ENCODE assay signal across 8 mouse cellular contexts in the genomic region with DNA sequence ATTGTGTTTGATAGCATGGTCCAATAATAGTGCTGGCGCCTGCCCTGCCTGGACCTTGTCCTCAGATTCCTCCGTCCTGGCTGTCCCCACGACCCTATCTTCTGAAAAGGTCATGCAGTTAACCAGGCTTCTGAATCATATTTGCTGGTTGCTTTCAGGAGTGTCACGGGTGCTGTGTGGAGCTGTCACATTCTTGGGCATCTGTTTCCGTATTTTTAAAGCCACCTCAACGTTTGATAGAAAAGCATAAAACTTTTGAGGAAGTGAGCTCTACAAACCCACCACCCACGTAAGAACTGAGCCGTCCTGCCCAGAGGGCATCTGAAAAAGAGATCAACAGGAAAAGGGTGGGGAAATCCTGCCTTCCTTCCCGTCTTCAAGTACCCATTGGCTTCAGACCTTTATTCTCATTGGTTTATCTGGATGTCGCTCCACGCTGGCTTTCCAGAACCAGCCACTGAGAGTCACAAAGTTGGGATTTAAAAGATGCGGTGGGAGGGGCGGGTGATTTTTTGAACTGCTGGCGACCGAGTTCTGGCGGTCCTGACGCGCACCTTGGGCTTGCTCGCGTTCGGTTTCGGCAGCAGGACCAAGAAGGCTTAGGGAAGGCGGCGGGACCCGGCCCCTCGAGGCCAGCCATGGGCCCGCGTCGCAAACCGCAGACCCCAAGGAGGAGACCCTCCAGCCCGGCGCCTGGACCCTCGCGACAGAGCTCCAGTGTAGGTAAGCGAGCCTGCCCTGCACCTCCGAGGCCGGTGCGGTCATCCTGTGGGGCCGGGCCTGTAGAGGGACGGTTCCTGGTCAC. TPM values are rescaled to one million over a fixed set of nuclear protein-coding genes. Genes with fewer than 3 reads are reported as not detected.
DNase-seq lines count a peak whose midpoint lies in the region; ATAC-seq and TF ChIP-seq lines count a peak whose summit lies in the region.

A gene (plus strand): TSS at position 387 of the 805 bp plus-strand sequence.

- DNase-seq in 416B (ENCODE audit: low read depth) = peak; percentile 99
- DNase-seq in heart, adult 8-10 months (ENCODE audit: low spot score) = peak; percentile 98
- peak; percentile 98 for DNase-seq in kidney, adult 9 months
- peak; percentile 98 for DNase-seq in limb, embryonic 14.5 days (ENCODE audit: low spot score)
- DNase-seq in midbrain, postnatal 0 days (ENCODE audit: low spot score) = peak; percentile 97
- DNase-seq in spleen, postnatal 14 days (ENCODE audit: low spot score in 2 of 2) = peak; percentile 73 to 79

- peak; percentile 92 for TF ChIP-seq POLR2A in bone marrow, adult 2 months (IDR thresholded peaks at IDR 0.05; ENCODE audit: borderline replicate concordance, control insufficient read depth, low read depth, low read length)
- peak; percentile 90; the same call in 1 of the 2 replicates for TF ChIP-seq POLR2A in limb, embryonic 14.5 days (IDR thresholded peaks at IDR 0.05; ENCODE audit: borderline replicate concordance, extremely low read depth, insufficient read depth, insufficient read length)

- peaks cover 7% of the 10 kb centered on the region; the same call in 1 of the 2 replicates for H3K36me3 ChIP-seq in embryonic facial prominence, embryonic 15.5 days
- peaks cover 25% of the 10 kb centered on the region for H3K36me3 ChIP-seq in limb, embryonic 14.5 days (ENCODE audit: control insufficient read depth, insufficient read depth, low read length)
- no peaks in the 10 kb centered on the region for H3K36me3 ChIP-seq in midbrain, postnatal 0 days (ENCODE audit: insufficient read depth, low read length)

- WGBS in bone marrow, adult 2 months = 1% methylated on average over 40 of the region's 40 CpGs
- whole genome bisulfite sequencing in embryonic facial prominence, embryonic 15.5 days = under 1% methylated on average over 40 of the region's 40 CpGs
- WGBS in limb, embryonic 14.5 days = 2% methylated on average over 40 of the region's 40 CpGs
- WGBS in midbrain, postnatal 0 days = under 1% methylated on average over 40 of the region's 40 CpGs

- H3K9ac ChIP-seq in embryonic facial prominence, embryonic 15.5 days = peak within 1 kb of the TSS; percentile 74
- peak within 1 kb of the TSS; percentile 71 for H3K9ac ChIP-seq in limb, embryonic 14.5 days (ENCODE audit: low read depth, low read length, severe bottlenecking)
- peak within 1 kb of the TSS; percentile 48 for H3K9ac ChIP-seq in midbrain, postnatal 0 days (replicated peaks; ENCODE audit: low read length, poor library complexity, severe bottlenecking)

- H3K4me3 ChIP-seq in bone marrow, adult 2 months (replicated peaks; ENCODE audit: control insufficient read depth, low read depth, low read length) = peak within 1 kb of the TSS; percentile 87
- H3K4me3 ChIP-seq in embryonic facial prominence, embryonic 15.5 days (replicated peaks) = peak within 1 kb of the TSS; percentile 85
- H3K4me3 ChIP-seq in limb, embryonic 14.5 days (replicated peaks; ENCODE audit: low read length) = peak within 1 kb of the TSS; percentile 65
- peak within 1 kb of the TSS; percentile 66 for H3K4me3 ChIP-seq in midbrain, postnatal 0 days (ENCODE audit: low read depth, low read length)

- peak; percentile 91 for ATAC-seq in embryonic facial prominence, embryonic 15.5 days (ENCODE audit: insufficient number of reproducible peaks, low FRiP score, low TSS enrichment, low read depth)
- peak; percentile 96 for ATAC-seq in limb, embryonic 14.5 days (ENCODE audit: low FRiP score, low read depth)
- ATAC-seq in midbrain, postnatal 0 days (ENCODE audit: low FRiP score) = peak; percentile 94

- no peaks in the 10 kb centered on the region; the same call in 1 of the 2 replicates for H3K4me1 ChIP-seq in bone marrow, adult 2 months (ENCODE audit: control insufficient read depth, insufficient read depth, low read length)
- H3K4me1 ChIP-seq in embryonic facial prominence, embryonic 15.5 days = peaks cover 12% of the 10 kb centered on the region
- H3K4me1 ChIP-seq in limb, embryonic 14.5 days (ENCODE audit: control insufficient read depth, insufficient read depth, low read length) = peaks cover 10% of the 10 kb centered on the region; the same call in 1 of the 2 replicates
- H3K4me1 ChIP-seq in midbrain, postnatal 0 days (ENCODE audit: insufficient read depth, low read length) = no peaks in the 10 kb centered on the region

- no peak for TF ChIP-seq CTCF in bone marrow, adult 2 months (IDR thresholded peaks at IDR 0.05; ENCODE audit: control insufficient read depth, insufficient read depth, low read length)
- no peak for TF ChIP-seq CTCF in midbrain, postnatal 0 days (IDR thresholded peaks at IDR 0.05)

- H3K27ac ChIP-seq in bone marrow, adult 2 months (ENCODE audit: control insufficient read depth, insufficient read depth, low read depth, low read length, poor library complexity) = peak within 1 kb of the TSS; percentile 90
- H3K27ac ChIP-seq in embryonic facial prominence, embryonic 15.5 days (replicated peaks) = peak within 1 kb of the TSS; percentile 89
- H3K27ac ChIP-seq in limb, embryonic 14.5 days (replicated peaks; ENCODE audit: low read depth, low read length) = peak within 1 kb of the TSS; percentile 79
- H3K27ac ChIP-seq in midbrain, postnatal 0 days (ENCODE audit: low read depth, low read length) = peak within 1 kb of the TSS; percentile 67

- H3K9me3 ChIP-seq in embryonic facial prominence, embryonic 15.5 days (replicated peaks) = no peaks in the 10 kb centered on the region
- H3K9me3 ChIP-seq in limb, embryonic 14.5 days (ENCODE audit: control insufficient read depth, low read length) = no peaks in the 10 kb centered on the region
- H3K9me3 ChIP-seq in midbrain, postnatal 0 days (ENCODE audit: low read length) = no peaks in the 10 kb centered on the region

- peak within 1 kb of the TSS; percentile 75 for H3K4me2 ChIP-seq in embryonic facial prominence, embryonic 15.5 days (replicated peaks)
- peak within 1 kb of the TSS; percentile 69 for H3K4me2 ChIP-seq in limb, embryonic 14.5 days (replicated peaks; ENCODE audit: low read depth, low read length, severe bottlenecking)
- H3K4me2 ChIP-seq in midbrain, postnatal 0 days (ENCODE audit: low read depth, low read length, poor library complexity, severe bottlenecking) = peak within 1 kb of the TSS; percentile 97

- H3K27me3 ChIP-seq in embryonic facial prominence, embryonic 15.5 days = no peaks in the 10 kb centered on the region
- H3K27me3 ChIP-seq in limb, embryonic 14.5 days (ENCODE audit: control insufficient read depth, insufficient read depth, low read length) = no peaks in the 10 kb centered on the region
- H3K27me3 ChIP-seq in midbrain, postnatal 0 days (ENCODE audit: insufficient read depth, low read length) = no peaks in the 10 kb centered on the region

RNA-seq across cellular contexts. Expression of the gene that starts here (rescaled TPM):
- 161 and 187 TPM in 2 replicates for polyA plus RNA-seq in bone marrow, adult 2 months (2011; ENCODE audit: insufficient read depth, insufficient read length, low replicate concordance, missing spikeins)
- polyA plus RNA-seq in embryonic facial prominence, embryonic 15.5 days (2015; fragmentation: Nextera tagmentation; extraction: Ambion mirVana) = 216 and 218 TPM in 2 replicates
- 10 to 100 TPM; 50.6 to 80.0 (median 64.5) TPM for total RNA-seq in heart, adult 8-10 months (2022)
- 206 and 228 TPM in 2 replicates for polyA plus RNA-seq in limb, embryonic 14.5 days (2012; rRNA removed)
- polyA plus RNA-seq in limb, embryonic 14.5 days (2014; fragmentation: Nextera tagmentation; extraction: Ambion mirVana) = 272 and 276 TPM in 2 replicates
- total RNA-seq in midbrain, postnatal 0 days (2014; rRNA removed) = 8.9 and 9.4 TPM in 2 replicates
- 19.6 and 22.6 TPM in 2 replicates for polyA plus RNA-seq in midbrain, postnatal 0 days (2015; fragmentation: Nextera tagmentation; extraction: Ambion mirVana)

Comparison
In these comparisons a context has a peak if more than half of its experiments do, and no peak if none do; other contexts are left out.
1. Peak in every context shown above with its lines: DNase-seq, ATAC-seq, H3K4me3 ChIP-seq and H3K27ac ChIP-seq.